Mouse (Mus musculus): ENCODE data around the gene Galt. TPM values are rescaled to one million over a fixed set of nuclear protein-coding genes. Genes with fewer than 3 reads are reported as not detected.

The Galt gene
- polyA plus RNA-seq, 1 experiment from 2014 or later: 26.9 TPM

- Histone ChIP-seq H3K4me1 (ENCODE audit: insufficient read depth) (peaks cover 15% of the 10 kb centered on the region; the same call in 1 of the 2 replicates), H3K9ac (no peak overlapping the region), H3K4me2 (no peak overlapping the region), H3K9me3 (ENCODE audit: low read depth, low read length) (no peaks in the 10 kb centered on the region), H3K27ac (ENCODE audit: low read depth) (no peak overlapping the region), H3K36me3 (ENCODE audit: insufficient read depth) (peaks cover 9% of the 10 kb centered on the region; the same call in 1 of the 2 replicates), H3K27me3 (ENCODE audit: insufficient read depth, low read length) (no peaks in the 10 kb centered on the region), H3K4me3 (ENCODE audit: low read depth, low read length) (no peak overlapping the region)
- no peak for TF ChIP-seq CTCF (IDR thresholded peaks at IDR 0.05; ENCODE audit: low read depth)
- 91% methylated on average over 13 of the region's 13 CpGs for WGBS
- no peak for DNase-seq
- no peak for ATAC-seq (ENCODE audit: insufficient read depth)
These were observed 2.3 kb downstream of the Galt start for GRCm38 (mm10) chr4:41757321-41757720.

GRCm38 (mm10) chr4:41758021-41758420, 3.0 kb downstream of the Galt start:
- Histone ChIP-seq H3K4me1 (ENCODE audit: insufficient read depth) (peaks cover 15% of the 10 kb centered on the region; the same call in 1 of the 2 replicates), H3K9me3 (ENCODE audit: low read depth, low read length) (no peaks in the 10 kb centered on the region), H3K36me3 (ENCODE audit: insufficient read depth) (peaks cover 9% of the 10 kb centered on the region; the same call in 1 of the 2 replicates), H3K27me3 (ENCODE audit: insufficient read depth, low read length) (no peaks in the 10 kb centered on the region), H3K27ac (ENCODE audit: low read depth) (no peak overlapping the region), H3K4me2 (no peak overlapping the region), H3K4me3 (ENCODE audit: low read depth, low read length) (no peak overlapping the region), H3K9ac (no peak overlapping the region)
- DNase-seq: no peak
- no peak for TF ChIP-seq CTCF (IDR thresholded peaks at IDR 0.05; ENCODE audit: low read depth)
- 74% methylated on average over 11 of the region's 11 CpGs for WGBS
- no peak for ATAC-seq (ENCODE audit: insufficient read depth)

GRCm38 (mm10) chr4:41758701-41759100, 3.7 kb downstream of the Galt start:
- DNase-seq: no peak
- no peak overlapping the region for H3K9ac ChIP-seq
- WGBS: 85% methylated on average over 4 of the region's 4 CpGs
- no peaks in the 10 kb centered on the region for H3K27me3 ChIP-seq (ENCODE audit: insufficient read depth, low read length)
- no peak for ATAC-seq (ENCODE audit: insufficient read depth)
- H3K4me2 ChIP-seq: no peak overlapping the region
- no peak overlapping the region for H3K4me3 ChIP-seq (ENCODE audit: low read depth, low read length)
- peaks cover 9% of the 10 kb centered on the region; the same call in 1 of the 2 replicates for H3K36me3 ChIP-seq (ENCODE audit: insufficient read depth)
- no peak for TF ChIP-seq CTCF (IDR thresholded peaks at IDR 0.05; ENCODE audit: low read depth)
- H3K27ac ChIP-seq (ENCODE audit: low read depth): no peak overlapping the region
- no peaks in the 10 kb centered on the region for H3K9me3 ChIP-seq (ENCODE audit: low read depth, low read length)
- peaks cover 15% of the 10 kb centered on the region; the same call in 1 of the 2 replicates for H3K4me1 ChIP-seq (ENCODE audit: insufficient read depth)

- no peak for TF ChIP-seq CTCF (IDR thresholded peaks at IDR 0.05; ENCODE audit: low read depth)
- no peak for ATAC-seq (ENCODE audit: insufficient read depth)
- 68% methylated on average over 9 of the region's 9 CpGs for WGBS
- peak; percentile 51 for DNase-seq
- Histone ChIP-seq H3K4me2 (no peak overlapping the region), H3K27me3 (ENCODE audit: insufficient read depth, low read length) (no peaks in the 10 kb centered on the region), H3K4me3 (ENCODE audit: low read depth, low read length) (no peak overlapping the region), H3K27ac (ENCODE audit: low read depth) (peak overlapping the region; percentile 92; the same call in 1 of the 2 replicates), H3K9ac (no peak overlapping the region), H3K9me3 (ENCODE audit: low read depth, low read length) (no peaks in the 10 kb centered on the region), H3K36me3 (ENCODE audit: insufficient read depth) (peaks cover 9% of the 10 kb centered on the region; the same call in 1 of the 2 replicates), H3K4me1 (ENCODE audit: insufficient read depth) (peaks cover 15% of the 10 kb centered on the region; the same call in 1 of the 2 replicates)
These were observed 4.2 kb downstream of the Galt start for GRCm38 (mm10) chr4:41759206-41759605.

- no peaks in the 10 kb centered on the region for H3K9me3 ChIP-seq (ENCODE audit: low read depth, low read length)
- WGBS: 19% methylated on average over 6 of the region's 6 CpGs
These were observed 4.7 kb downstream of the Galt start for GRCm38 (mm10) chr4:41759656-41760287.

GRCm38 (mm10) chr4:41760288-41760721, 5.3 kb downstream of the Galt start:
- Histone ChIP-seq H3K9ac (peak overlapping the region; percentile 64), H3K27ac (ENCODE audit: low read depth) (peak overlapping the region; percentile 92), H3K4me1 (ENCODE audit: insufficient read depth) (peaks cover 15% of the 10 kb centered on the region; the same call in 1 of the 2 replicates), H3K36me3 (ENCODE audit: insufficient read depth) (peaks cover 9% of the 10 kb centered on the region; the same call in 1 of the 2 replicates), H3K4me3 (ENCODE audit: low read depth, low read length) (peak overlapping the region; percentile 46), H3K9me3 (ENCODE audit: low read depth, low read length) (no peaks in the 10 kb centered on the region), H3K4me2 (peak overlapping the region; percentile 74), H3K27me3 (ENCODE audit: insufficient read depth, low read length) (no peaks in the 10 kb centered on the region)
- TF ChIP-seq CTCF (IDR thresholded peaks at IDR 0.05; ENCODE audit: low read depth): peak; percentile 22; the same call in 1 of the 2 replicates
- peak; percentile 89 for ATAC-seq (ENCODE audit: insufficient read depth)
- WGBS: 1% methylated on average over 15 of the region's 15 CpGs
- DNase-seq: peak; percentile 95

More at GRCm38 (mm10) chr4:41759656-41760287, 4.7 kb downstream of the Galt start:
- Histone ChIP-seq H3K27ac (ENCODE audit: low read depth) (peak overlapping the region; percentile 92), H3K36me3 (ENCODE audit: insufficient read depth) (peaks cover 9% of the 10 kb centered on the region; the same call in 1 of the 2 replicates), H3K4me2 (peak overlapping the region; percentile 74), H3K4me3 (ENCODE audit: low read depth, low read length) (peak overlapping the region; percentile 46), H3K27me3 (ENCODE audit: insufficient read depth, low read length) (no peaks in the 10 kb centered on the region), H3K9ac (peak overlapping the region; percentile 64), H3K4me1 (ENCODE audit: insufficient read depth) (peaks cover 15% of the 10 kb centered on the region; the same call in 1 of the 2 replicates)
- ATAC-seq (ENCODE audit: insufficient read depth) (no peak), DNase-seq (no peak)
- TF ChIP-seq CTCF (IDR thresholded peaks at IDR 0.05; ENCODE audit: low read depth): no peak

GRCm38 (mm10) chr4:41760911-41761310, 5.9 kb downstream of the Galt start:
- Histone ChIP-seq H3K9me3 (ENCODE audit: low read depth, low read length) (no peaks in the 10 kb centered on the region), H3K9ac (peak overlapping the region; percentile 64), H3K4me2 (peak overlapping the region; percentile 74), H3K27ac (ENCODE audit: low read depth) (peak overlapping the region; percentile 92), H3K27me3 (ENCODE audit: insufficient read depth, low read length) (no peaks in the 10 kb centered on the region), H3K36me3 (ENCODE audit: insufficient read depth) (peaks cover 9% of the 10 kb centered on the region; the same call in 1 of the 2 replicates), H3K4me1 (ENCODE audit: insufficient read depth) (peaks cover 15% of the 10 kb centered on the region; the same call in 1 of the 2 replicates), H3K4me3 (ENCODE audit: low read depth, low read length) (peak overlapping the region; percentile 46)
- WGBS: 64% methylated on average over 4 of the region's 4 CpGs
- no peak for TF ChIP-seq CTCF (IDR thresholded peaks at IDR 0.05; ENCODE audit: low read depth)
- ATAC-seq (ENCODE audit: insufficient read depth) (no peak; the same call in none of the 2 replicates), DNase-seq (no peak)
